Mouse (Mus musculus) adrenal gland, postnatal 14 days (tissue): Measurements from ENCODE around the gene Flii. TPM values are rescaled to one million over a fixed set of nuclear protein-coding genes. Genes with fewer than 3 reads are reported as not detected.

ENCODE experiments used
- DNase-seq: peaks from one replicate; pipeline ENCODE4 v3.0.0; 2021; ENCODE audit warnings: mixed read lengths
- long read RNA-seq, 2 experiments: library from polyadenylated mRNA; stranded (forward); transcript quantifications; one replicate each; pipeline ENCODE4 v2.0.0; 2021
- total RNA-seq: library from RNA; stranded (reverse); gene quantifications from 2 replicates; pipeline ENCODE4 v1.2.3, GENCODE M21; 2021

Gene Flii
- 126 and 137 TPM in 2 replicates for total RNA-seq
- long read RNA-seq, experiment 1, full-length matches to known transcripts = 55 of 90 reads
- long read RNA-seq, experiment 1, partial matches to known transcripts = 15 of 90 reads
- long read RNA-seq, experiment 1, other reads (novel, unspliced or antisense) = 20 of 90 reads
- long read RNA-seq, experiment 2, full-length matches to known transcripts = 39 of 81 reads
- long read RNA-seq, experiment 2, partial matches to known transcripts = 16 of 81 reads
- long read RNA-seq, experiment 2, other reads (novel, unspliced or antisense) = 26 of 81 reads

DNA sequence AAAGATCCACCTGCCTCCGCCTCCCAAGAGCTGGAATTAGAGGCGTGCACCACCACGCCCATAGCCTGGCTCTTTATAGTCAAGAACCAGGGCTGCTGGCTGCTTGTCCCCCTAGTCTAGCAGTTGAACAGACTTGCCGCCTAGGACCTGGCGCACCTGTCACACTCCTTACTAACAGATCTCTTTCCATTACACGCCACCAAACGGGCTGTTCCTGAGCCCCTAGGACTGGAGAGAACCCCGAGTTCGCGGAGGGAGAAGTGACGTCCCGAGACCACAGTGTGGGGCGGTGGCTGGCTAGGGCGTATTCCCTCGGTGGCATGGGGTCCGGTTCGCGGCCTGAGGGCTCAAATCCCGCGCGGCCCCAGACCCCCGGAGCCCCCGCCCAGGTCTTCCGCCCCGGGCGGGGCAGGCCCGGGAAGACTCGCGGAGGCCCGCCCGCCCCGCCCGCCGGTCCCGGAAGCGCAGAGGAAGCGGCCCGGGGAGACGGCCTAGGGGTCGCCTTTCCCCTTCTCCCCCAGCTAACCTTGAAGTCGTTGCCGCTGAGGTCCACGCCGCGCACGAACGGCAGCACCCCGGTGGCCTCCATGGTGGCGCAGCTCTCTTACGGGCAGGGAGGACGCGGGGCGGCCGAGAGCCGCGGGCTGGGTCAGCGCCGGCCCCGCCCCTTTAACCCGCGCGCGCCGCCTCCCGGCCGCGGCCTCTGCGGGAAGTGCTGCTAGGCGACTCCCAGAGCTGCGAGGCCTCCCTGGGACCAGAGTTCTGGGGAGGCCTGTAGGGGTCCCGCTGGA is at the start of gene Flii:
TSS of gene Flii (minus strand) at position 663 of the 791 bp plus-strand sequence.
- peak; percentile 92 for DNase-seq

DNA sequence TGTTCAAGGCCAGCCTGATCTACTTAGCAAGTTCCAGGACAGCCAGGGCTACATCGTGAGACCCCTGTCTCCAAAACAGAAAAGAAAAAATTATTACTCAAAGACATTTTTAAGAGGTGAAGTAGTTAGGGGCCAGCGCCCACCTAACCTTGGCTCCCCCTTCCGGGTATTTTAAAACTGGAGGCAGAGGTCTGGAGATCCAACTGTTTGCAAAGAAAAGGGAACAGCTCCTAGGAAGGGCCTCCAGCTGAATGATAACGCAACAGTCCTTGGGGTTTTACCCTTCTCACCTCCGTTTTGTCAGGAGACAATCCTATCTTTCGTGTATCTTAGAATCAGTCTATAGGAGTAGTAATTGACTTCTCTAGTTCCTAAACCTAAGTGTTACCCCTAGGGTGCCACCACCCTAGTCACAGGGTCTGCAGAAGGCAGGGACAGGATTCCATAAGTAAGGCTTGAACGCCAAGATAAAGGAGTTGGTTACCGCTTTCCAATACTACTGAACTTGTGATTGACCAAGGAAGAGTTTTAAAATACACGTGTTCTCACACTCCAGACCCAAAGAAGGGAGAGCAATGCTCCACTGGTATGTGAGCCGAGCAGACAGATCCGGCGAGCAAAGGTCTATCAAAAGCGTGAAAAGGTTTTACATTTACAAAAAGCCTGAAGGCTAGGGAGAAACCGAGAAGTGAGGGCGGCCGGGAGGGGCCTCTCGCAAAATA is 49.2 kb upstream of the Flii start:
- no peak for DNase-seq

DNA sequence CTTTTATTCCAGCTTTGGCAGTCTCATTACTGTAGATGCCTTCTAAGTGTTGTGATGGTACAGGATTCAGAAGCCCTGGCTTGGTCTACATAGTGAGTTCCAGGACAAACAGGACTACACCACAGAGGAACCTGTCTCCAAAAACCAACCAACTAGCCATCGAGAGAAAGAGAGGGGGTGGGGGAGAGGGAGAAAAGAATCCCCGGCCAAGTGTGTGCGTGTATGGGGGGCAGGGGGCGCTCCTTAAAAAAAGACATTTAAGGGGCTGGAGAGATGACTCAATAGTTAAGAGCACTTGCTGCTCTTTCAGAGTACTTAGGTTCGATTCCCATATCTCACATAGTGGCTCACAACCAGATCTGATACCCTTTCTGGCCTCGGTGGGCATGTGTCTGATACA is 48.5 kb upstream of the Flii start:
- no peak for DNase-seq

DNA sequence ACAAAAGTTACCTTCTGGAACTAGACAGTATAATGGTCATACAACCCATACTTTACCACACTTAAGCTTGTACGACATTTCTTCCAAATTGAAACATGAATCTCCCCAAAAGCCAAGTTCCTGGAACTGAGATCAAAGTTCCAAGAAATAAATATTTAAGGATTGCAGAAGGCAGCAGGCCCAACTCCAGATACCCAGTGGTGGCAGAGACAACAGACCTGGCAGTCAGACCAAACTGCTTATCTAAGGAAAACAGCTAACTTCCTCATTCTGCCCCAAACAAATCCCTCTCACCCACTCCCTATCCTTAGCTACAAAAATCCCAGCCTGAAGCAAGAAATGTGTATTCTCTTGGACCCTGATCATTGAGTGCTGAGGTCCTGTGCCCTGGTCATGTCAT is 47.8 kb upstream of the Flii start:
- DNase-seq = no peak

DNA sequence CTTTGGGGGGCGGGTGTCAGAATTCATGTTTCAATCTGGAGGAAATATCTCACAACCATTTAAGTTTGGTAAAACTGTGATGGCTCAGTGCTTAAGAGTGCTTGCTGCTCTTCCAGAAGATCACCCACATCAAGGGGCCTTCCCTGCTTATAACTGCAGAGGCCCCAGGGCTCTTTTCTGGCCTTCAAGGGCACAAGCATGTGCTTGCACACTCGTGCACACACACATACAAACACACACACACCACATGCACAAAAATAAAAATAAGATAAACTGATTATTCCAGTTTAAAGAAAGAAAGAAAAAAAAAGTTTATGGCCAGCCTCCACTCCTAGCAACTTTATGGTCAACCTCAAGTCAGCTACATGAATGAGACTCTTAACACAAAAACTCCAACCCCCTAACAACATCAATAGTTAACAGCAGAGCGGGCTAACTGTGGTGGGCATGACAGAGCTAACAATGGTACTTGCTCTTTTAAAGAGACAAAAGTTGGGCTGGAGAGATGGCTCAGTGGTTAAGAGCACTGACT is 47.2 kb upstream of the Flii start:
- DNase-seq = no peak

DNA sequence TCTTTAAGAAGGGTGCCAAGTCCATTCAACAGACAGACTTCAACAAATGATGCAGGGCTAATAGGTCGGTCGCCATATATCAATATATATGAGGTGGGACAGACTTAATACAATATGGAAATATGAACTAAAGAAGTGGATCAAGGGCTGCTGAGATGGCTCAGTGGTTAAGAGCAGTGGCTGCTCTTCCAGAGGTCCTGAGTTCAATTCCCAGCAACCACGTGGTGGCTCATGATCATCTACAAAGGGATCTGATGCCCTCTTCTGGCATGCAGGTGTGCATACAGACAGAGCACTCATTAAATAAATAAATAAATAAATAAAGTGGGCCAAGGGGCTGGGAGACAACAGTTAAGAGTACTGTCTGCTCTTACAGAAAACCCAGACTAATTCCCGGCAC is 45.1 kb upstream of the Flii start:
- no peak for DNase-seq

DNA sequence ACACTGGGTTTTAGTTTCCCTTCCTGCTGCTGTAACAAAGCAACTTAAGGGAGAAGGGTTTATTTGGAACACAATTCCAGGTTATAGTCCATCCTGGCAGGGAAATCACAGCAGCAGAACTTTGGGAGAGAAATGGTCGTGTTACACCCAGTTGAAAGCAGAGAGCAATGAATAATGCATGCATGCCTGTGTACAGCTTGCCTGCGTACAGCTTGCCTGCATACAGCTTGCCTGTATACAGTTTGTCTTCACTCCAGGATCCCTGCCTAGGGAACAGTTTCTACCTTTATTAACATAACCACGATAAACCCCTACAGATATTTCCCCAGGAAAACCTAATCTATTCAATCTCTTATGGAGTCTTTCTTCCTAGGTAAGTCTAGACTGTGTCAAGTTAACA is 43.7 kb upstream of the Flii start:
- peak; percentile 0 for DNase-seq

DNA sequence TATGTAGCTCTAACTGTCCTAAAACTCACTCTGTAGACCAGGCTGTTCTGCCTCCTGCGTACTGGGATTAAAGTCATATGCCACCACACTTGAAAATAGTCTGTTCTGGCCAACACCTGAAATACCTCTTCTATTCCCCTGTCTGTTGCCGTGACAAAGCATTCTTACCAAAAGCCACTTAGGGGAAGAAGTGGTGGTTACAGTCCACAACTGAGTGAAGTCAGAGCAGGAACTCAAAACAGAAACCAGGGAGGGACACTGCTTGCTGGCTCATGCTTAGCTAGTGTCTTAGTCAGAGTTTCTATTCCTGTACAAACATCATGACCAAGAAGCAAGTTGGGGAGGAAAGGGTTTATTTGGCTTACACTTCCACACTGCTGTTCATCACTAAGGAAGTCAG is 42.3 kb upstream of the Flii start:
- DNase-seq = no peak

DNA sequence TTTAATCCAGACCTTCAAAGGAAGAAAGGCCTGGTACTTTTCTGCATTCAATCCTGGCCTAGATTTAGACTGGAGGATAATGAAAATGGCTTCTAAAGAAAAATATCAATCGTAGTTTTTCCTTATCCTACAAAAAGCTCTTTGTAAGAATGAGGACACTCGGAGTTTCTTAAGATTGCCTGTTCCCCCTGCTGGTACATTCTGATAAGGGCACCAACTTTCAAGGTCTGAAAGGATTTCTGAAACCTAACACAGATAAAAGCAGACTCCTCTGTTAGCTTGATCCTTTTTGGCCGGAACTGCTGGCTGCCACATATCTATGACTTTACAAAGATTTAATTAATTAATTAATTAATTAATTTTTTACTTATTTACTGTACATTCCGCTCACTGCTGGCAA is 39.9 kb upstream of the Flii start:
- no peak for DNase-seq

DNA sequence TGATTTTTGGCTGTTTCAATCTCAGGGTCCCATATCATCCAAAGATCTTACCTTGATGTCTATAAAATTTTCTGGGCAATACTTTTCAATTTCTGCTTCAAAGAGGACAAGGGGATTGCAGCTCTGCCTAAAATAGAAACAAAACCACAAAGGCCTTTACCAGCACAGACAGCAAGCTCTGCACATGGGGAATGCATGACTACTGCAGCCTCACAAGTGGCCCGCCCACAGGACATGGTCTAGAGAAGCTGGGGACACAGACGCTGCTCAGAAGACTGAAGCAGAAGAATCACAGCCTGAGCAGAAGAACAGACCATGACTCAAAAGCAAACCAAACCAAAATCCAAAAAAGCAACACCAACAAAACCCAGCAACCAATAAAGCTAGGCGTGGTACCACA is 34.6 kb upstream of the Flii start:
- no peak for DNase-seq

DNA sequence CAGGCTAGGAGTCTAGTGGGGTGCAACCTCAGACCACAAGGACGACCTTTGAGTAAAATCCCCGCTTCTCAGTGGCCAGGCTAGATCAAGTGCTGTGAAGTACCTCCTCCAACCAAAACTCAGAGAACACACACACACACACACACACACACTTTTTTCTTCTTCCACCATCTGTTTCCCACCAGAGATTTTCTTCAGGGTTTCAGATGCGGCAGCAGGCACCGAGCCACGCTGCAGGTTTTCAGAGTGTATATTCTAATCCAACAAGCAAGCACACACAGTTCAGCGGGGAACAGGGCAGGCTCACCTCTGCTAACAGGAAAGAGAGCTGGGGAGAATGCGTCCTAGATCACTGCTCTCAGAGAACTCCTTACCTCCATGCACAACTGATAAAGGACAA is 28.5 kb upstream of the Flii start:
- DNase-seq = no peak

DNA sequence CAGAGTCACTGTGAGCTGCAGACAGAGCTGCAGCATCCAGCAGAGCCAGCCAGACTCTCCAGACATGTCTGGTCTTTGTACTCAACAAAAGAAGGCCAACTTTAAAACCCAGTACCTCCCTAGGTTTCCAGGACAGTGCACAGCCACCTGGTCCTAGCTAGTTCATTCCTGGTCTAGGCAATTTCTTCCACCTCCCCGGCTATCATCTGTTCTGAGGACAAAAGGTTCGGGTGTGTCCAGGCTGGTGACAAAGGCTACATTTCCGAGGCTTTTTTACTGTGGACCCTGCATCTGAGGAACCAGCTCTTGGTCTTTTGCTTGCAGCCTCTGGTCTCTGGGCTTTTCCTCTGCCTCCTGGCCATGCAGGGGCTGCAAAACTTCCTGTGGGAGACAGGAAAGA is 13.3 kb upstream of the Flii start:
- no peak for DNase-seq

DNA sequence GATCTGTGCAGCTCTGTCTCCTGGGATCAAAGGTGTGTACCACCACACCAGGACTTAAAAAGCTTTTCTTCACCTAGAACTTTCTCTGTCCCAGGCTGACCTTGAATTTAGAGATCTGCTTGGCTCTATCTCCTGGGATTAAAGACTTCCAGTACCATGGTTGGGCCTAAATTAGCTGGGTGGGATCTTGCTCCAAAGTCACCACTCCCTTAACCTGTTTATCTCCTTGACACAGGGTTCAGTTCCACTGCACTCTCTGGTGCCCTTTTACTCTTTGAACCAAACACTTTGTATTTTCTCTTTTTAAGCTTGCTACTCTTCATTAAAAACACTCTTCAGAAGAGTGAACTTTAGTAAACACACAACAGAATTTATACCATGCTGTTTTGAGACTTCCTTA is 10.4 kb upstream of the Flii start:
- no peak for DNase-seq

DNA sequence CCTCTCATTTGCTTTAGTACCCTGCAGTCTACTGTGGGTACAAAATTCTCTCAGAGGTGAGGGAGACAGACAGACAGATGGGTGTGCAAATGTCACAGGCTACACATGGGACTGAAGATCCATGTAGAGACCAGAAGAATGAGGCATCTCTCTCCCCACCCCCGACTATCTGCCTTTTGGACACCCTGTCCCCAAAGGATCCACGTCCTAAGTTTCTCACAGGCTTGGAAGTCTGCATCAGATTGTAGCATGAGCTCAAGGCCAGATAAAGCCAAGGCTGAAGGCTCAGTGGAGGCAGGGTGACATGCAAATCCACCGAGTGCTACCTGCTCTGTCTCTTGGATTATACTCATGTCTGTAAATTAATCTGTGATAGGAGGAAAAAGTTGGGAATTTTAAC is 9.4 kb upstream of the Flii start:
- no peak for DNase-seq

DNA sequence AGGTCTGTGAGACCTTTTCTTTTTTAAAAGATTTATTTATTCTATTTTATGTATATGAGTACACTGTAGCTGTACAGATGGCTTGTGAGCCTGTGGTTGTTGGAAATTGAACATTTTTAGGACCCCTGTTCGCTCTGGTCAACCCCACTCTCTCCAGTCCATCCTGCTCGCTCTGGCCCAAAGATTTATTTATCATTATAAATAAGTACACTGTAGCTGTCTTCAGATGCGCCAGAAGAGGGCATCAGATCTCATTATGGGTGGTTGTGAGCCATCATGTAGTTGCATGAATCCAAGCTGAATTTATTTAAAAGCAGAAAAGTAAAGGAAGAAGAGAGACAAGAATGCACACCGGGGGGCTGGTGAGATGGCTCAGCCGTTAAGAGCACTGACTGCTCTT is 8.1 kb upstream of the Flii start:
- DNase-seq = no peak

DNA sequence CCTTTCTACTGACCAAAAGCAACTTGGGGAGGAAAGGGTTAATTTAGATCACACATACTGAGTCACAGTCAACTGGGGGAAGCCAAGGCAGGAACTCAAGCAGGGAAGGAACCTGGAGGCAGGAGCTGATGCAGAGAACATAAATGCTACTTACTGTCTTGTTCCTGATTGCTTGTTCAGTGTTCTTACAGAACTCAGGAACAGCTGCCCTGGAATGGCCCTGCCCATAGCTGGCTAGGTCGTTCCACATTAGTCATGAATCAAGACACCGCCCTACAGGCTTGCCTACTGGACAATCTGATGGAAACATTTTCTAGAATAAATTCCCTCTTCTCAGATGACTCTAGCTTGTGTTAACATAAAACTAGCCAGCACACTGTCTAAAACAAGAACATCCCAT is 7.1 kb upstream of the Flii start:
- DNase-seq = peak; percentile 49

DNA sequence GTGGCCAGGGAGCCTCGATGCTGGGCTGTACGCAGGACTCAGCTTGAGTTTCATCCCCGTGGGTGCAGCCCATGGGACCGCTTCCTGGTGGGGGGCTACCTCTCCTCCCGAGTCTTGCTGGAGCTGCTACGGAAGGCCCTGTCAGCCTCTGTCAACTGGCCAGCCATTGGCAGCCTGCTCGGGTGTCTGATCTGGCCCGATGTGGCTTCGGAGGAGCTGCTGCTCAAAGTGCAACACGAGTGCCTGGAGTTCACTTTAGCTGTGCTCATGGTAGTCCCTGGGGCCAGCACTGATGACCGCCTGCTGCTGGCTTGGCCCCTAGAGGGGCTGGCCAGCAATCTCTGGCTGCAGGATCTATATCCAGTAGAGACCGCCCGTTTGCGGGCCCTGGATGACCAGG is 4.2 kb upstream of the Flii start:
- DNase-seq = no peak

DNA sequence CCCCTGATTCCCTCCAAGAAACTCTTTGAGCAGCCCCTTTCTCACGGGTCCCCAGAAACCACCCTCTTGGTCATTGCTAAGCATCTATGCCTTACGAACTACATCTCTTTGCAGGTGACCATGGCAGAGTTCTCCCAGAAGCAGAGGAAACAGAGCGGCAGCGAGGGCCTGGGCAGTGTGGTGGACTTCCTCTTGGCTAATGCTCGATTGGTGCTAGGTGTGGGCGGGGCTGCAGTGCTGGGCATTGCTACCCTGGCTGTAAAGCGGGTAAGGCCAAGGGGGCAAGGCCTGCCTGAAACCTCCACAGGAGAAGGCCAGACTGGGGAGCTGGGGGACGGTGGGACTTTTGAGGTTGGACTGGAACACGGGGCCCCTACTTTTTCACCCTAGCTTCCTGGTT is 3.1 kb upstream of the Flii start:
- no peak for DNase-seq

DNA sequence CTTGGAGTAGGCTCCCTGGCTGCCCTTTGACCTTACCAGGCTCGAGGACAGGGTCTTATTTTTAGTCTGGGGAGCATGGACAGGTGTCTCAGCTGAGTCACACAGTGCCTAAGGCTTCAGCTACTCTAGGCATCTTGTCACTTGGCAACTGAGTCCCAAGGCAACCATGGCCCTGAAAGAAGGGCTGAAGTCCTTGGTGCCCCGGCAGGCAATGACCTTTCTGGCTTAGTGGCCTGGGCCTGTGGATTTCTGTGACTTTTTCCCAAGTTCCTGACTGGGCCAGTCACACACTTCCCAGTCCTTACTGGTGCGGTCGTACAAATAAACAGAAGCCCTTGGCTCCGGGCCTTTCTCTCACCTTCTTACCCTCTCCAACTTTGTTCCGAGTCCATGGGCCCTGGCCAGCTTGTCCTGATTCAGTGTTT is 2.2 kb upstream of the Flii start:
- peak; percentile 63 for DNase-seq

DNA sequence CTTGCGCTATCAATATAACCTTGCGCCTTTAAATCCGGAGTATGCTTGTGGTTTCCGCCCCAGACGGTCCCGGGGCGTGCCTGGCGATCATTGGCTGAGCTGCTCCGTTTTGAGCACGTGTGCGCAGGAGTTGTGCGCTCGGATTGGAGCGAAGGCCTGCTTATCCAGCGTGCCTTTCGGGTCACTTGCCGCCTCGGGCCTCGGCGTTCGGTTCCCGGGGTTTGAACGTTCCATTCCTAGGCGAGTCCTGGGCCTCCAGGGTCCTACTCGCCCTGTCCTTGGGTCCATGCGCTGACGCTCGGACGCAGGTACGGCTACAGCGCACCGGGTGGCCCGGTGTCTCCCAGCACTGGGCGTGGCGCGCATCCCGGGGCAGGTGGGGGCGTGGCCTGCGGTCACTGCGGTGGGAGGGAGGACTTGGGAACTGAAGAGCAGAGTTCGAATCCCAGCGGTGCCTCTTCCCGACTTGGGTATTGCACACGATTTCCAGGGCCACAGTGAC is 1.2 kb upstream of the Flii start, which contains the start of gene Mief2:
TSS of gene Mief2 (plus strand) at position 139 of the 502 bp plus-strand sequence.
- DNase-seq = peak; percentile 97

DNA sequence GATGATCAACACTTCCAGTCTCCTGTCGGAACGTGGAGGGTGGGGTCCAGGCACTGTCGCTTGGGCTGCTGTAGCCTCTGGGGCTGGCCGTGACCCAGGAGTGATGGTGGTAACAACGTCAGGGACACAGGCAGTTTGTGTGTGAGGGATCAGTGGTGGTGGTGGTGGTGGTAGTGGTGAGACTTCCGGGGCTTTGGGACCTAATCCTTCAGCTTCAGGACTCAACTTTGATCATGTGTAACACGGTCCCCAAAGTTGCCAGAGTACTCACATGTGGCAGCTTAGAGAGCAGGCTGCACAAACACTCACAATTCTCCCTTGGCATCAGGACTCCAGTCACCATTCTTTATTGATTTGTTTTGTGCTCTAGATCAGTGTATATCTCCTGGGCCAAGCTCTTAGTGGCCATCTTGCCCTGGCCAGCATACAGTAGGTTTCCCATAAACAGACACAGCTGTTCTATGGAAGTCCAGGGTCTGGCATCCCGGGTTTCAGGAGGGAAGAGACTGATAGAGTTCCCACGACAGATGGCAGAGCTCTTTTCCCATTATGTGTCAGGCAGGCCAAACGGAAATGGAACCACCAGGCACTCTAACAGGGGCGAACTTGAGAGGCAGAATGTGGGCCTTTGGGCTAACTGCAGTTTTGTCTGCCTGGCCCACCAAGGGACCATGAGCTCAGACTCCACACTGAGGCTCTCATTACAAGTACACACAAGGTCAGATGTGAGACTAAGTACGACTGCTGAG is 503 bp upstream of the Flii start:
- DNase-seq = no peak

DNA sequence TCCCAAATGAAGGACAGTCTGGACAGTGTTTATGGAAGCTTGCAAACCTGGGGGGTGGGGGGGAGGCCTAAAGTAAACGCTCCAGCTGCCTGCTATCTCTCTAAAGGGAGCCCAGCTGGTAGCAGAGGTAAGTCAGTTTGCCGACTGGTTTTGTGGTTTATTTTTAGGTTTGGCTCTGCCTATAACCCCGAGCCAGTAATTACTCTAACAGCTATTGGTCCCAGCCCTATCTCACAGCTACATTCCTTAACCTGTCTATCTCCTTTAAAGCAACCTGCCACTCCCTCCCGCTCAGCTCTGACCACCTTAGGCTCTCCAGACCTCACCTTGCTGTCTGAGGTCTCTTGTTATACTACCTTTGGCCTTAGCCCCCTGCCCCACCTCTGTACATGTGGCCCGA is 7.8 kb downstream of the Flii start:
- DNase-seq = no peak
